Mouse (Mus musculus): ENCODE data around the gene Ikzf4.

- TF ChIP-seq POLR2A (IDR thresholded peaks at IDR 0.05; ENCODE audit: insufficient read depth, low read depth, low read length), result no peak
- no peak for TF ChIP-seq CTCF (IDR thresholded peaks at IDR 0.05; ENCODE audit: insufficient read depth, low read depth, low read length)
Measured at GRCm38 (mm10) chr10:128664808-128665207, 19.0 kb upstream of the Ikzf4 start.
